Mouse (Mus musculus): ENCODE data around the gene Vwf. TPM values are rescaled to one million over a fixed set of nuclear protein-coding genes. Genes with fewer than 3 reads are reported as not detected.

The Vwf gene
- polyA plus RNA-seq, 1 experiment from 2014 or later: 21.9 TPM

- Histone ChIP-seq H3K4me3 (no peak overlapping the region), H3K27ac (no peak overlapping the region), H3K4me1 (replicated peaks) (no peaks in the 10 kb centered on the region), H3K9me3 (replicated peaks) (no peaks in the 10 kb centered on the region), H3K27me3 (no peaks in the 10 kb centered on the region), H3K36me3 (no peaks in the 10 kb centered on the region), H3K4me2 (no peak overlapping the region), H3K9ac (no peak overlapping the region)
- 49% methylated on average over 2 of the region's 2 CpGs for WGBS
- ATAC-seq (replicated peaks; ENCODE audit: insufficient number of reproducible peaks, insufficient read depth, low FRiP score, low read depth): no peak
Measured at GRCm38 (mm10) chr6:125622434-125622833, 75.9 kb downstream of the Vwf start.

- 59% methylated on average over 4 of the region's 4 CpGs for WGBS
Measured at GRCm38 (mm10) chr6:125640486-125640885, 93.9 kb downstream of the Vwf start.

GRCm38 (mm10) chr6:125641146-125641545, 94.6 kb downstream of the Vwf start:
- no peak for ATAC-seq (replicated peaks; ENCODE audit: insufficient number of reproducible peaks, insufficient read depth, low FRiP score, low read depth)
- no peaks in the 10 kb centered on the region for H3K4me1 ChIP-seq (replicated peaks)
- no peak overlapping the region for H3K4me2 ChIP-seq
- no peaks in the 10 kb centered on the region for H3K9me3 ChIP-seq (replicated peaks)
- 79% methylated on average over 8 of the region's 8 CpGs for WGBS
- H3K9ac ChIP-seq: no peak overlapping the region
- no peaks in the 10 kb centered on the region for H3K27me3 ChIP-seq
- no peaks in the 10 kb centered on the region for H3K36me3 ChIP-seq
- H3K4me3 ChIP-seq: no peak overlapping the region
- H3K27ac ChIP-seq: no peak overlapping the region

More at GRCm38 (mm10) chr6:125640486-125640885, 93.9 kb downstream of the Vwf start:
- Histone ChIP-seq H3K9ac (no peak overlapping the region), H3K27ac (no peak overlapping the region), H3K36me3 (no peaks in the 10 kb centered on the region), H3K27me3 (no peaks in the 10 kb centered on the region), H3K4me3 (no peak overlapping the region), H3K4me1 (replicated peaks) (no peaks in the 10 kb centered on the region), H3K4me2 (no peak overlapping the region), H3K9me3 (replicated peaks) (no peaks in the 10 kb centered on the region)
- no peak for ATAC-seq (replicated peaks; ENCODE audit: insufficient number of reproducible peaks, insufficient read depth, low FRiP score, low read depth)

GRCm38 (mm10) chr6:125648964-125649363, 102.4 kb downstream of the Vwf start:
- Histone ChIP-seq H3K4me2 (no peak overlapping the region), H3K9me3 (replicated peaks) (no peaks in the 10 kb centered on the region), H3K9ac (no peak overlapping the region), H3K36me3 (no peaks in the 10 kb centered on the region), H3K4me3 (no peak overlapping the region), H3K27ac (no peak overlapping the region), H3K27me3 (no peaks in the 10 kb centered on the region), H3K4me1 (replicated peaks) (no peaks in the 10 kb centered on the region)
- 79% methylated on average over 12 of the region's 12 CpGs for WGBS
- ATAC-seq (replicated peaks; ENCODE audit: insufficient number of reproducible peaks, insufficient read depth, low FRiP score, low read depth): no peak

- H3K9ac ChIP-seq: no peak overlapping the region
- 75% methylated on average over 3 of the region's 3 CpGs for WGBS
- ATAC-seq (replicated peaks; ENCODE audit: insufficient number of reproducible peaks, insufficient read depth, low FRiP score, low read depth): no peak
Measured at GRCm38 (mm10) chr6:125651335-125651734, 104.8 kb downstream of the Vwf start.

GRCm38 (mm10) chr6:125653416-125653815, 106.8 kb downstream of the Vwf start:
- no peak for ATAC-seq (replicated peaks; ENCODE audit: insufficient number of reproducible peaks, insufficient read depth, low FRiP score, low read depth)
- H3K4me3 ChIP-seq: no peak overlapping the region

More at GRCm38 (mm10) chr6:125651335-125651734, 104.8 kb downstream of the Vwf start:
- Histone ChIP-seq H3K4me2 (no peak overlapping the region), H3K4me1 (replicated peaks) (peaks cover 4% of the 10 kb centered on the region; the same call in 1 of the 2 replicates), H3K9me3 (replicated peaks) (no peaks in the 10 kb centered on the region), H3K4me3 (no peak overlapping the region), H3K27ac (no peak overlapping the region), H3K27me3 (no peaks in the 10 kb centered on the region), H3K36me3 (no peaks in the 10 kb centered on the region)

GRCm38 (mm10) chr6:125656921-125657320, 110.3 kb downstream of the Vwf start:
- Histone ChIP-seq H3K27ac (no peak overlapping the region), H3K27me3 (0 out of 2 replicates have a peak, but pooled peaks cover 6% of the 10 kb centered on the region), H3K4me2 (no peak overlapping the region), H3K4me1 (replicated peaks) (peaks cover 4% of the 10 kb centered on the region), H3K36me3 (no peaks in the 10 kb centered on the region), H3K9me3 (replicated peaks) (no peaks in the 10 kb centered on the region), H3K4me3 (no peak overlapping the region), H3K9ac (no peak overlapping the region)
- ATAC-seq (replicated peaks; ENCODE audit: insufficient number of reproducible peaks, insufficient read depth, low FRiP score, low read depth): no peak
- WGBS: 74% methylated on average over 13 of the region's 13 CpGs

More at GRCm38 (mm10) chr6:125653416-125653815, 106.8 kb downstream of the Vwf start:
- Histone ChIP-seq H3K9ac (no peak overlapping the region), H3K27me3 (0 out of 2 replicates have a peak, but pooled peaks cover 3% of the 10 kb centered on the region), H3K27ac (no peak overlapping the region), H3K9me3 (replicated peaks) (no peaks in the 10 kb centered on the region), H3K4me2 (no peak overlapping the region), H3K4me1 (replicated peaks) (peaks cover 4% of the 10 kb centered on the region; the same call in 1 of the 2 replicates), H3K36me3 (no peaks in the 10 kb centered on the region)
- 49% methylated on average over 1 of the region's 1 CpGs for WGBS

- H3K27me3 ChIP-seq: 0 out of 2 replicates have a peak, but pooled peaks cover 6% of the 10 kb centered on the region
- no peak overlapping the region for H3K27ac ChIP-seq
- H3K9me3 ChIP-seq (replicated peaks): no peaks in the 10 kb centered on the region
- H3K36me3 ChIP-seq: no peaks in the 10 kb centered on the region
- peaks cover 4% of the 10 kb centered on the region for H3K4me1 ChIP-seq (replicated peaks)
- WGBS: 80% methylated on average over 5 of the region's 5 CpGs
- H3K4me3 ChIP-seq: no peak overlapping the region
- no peak overlapping the region for H3K4me2 ChIP-seq
- no peak overlapping the region for H3K9ac ChIP-seq
- no peak for ATAC-seq (replicated peaks; ENCODE audit: insufficient number of reproducible peaks, insufficient read depth, low FRiP score, low read depth)
Measured at GRCm38 (mm10) chr6:125657966-125658365, 111.4 kb downstream of the Vwf start.

GRCm38 (mm10) chr6:125661106-125661877, 114.7 kb downstream of the Vwf start:
- Histone ChIP-seq H3K4me2 (no peak overlapping the region), H3K9me3 (replicated peaks) (no peaks in the 10 kb centered on the region), H3K36me3 (no peaks in the 10 kb centered on the region), H3K9ac (no peak overlapping the region), H3K4me1 (replicated peaks) (no peaks in the 10 kb centered on the region; the same call in 1 of the 2 replicates), H3K27me3 (0 out of 2 replicates have a peak, but pooled peaks cover 6% of the 10 kb centered on the region), H3K4me3 (no peak overlapping the region), H3K27ac (no peak overlapping the region)
- 44% methylated on average over 14 of the region's 14 CpGs for WGBS
- ATAC-seq (replicated peaks; ENCODE audit: insufficient number of reproducible peaks, insufficient read depth, low FRiP score, low read depth): no peak

GRCm38 (mm10) chr6:125663906-125664305, 117.3 kb downstream of the Vwf start:
- no peak overlapping the region for H3K4me2 ChIP-seq
- no peaks in the 10 kb centered on the region; the same call in 1 of the 2 replicates for H3K4me1 ChIP-seq (replicated peaks)
- H3K27ac ChIP-seq: no peak overlapping the region
- H3K36me3 ChIP-seq: no peaks in the 10 kb centered on the region
- WGBS: 52% methylated on average over 2 of the region's 2 CpGs
- no peak overlapping the region for H3K9ac ChIP-seq
- H3K4me3 ChIP-seq: no peak overlapping the region
- no peaks in the 10 kb centered on the region for H3K9me3 ChIP-seq (replicated peaks)
- ATAC-seq (replicated peaks; ENCODE audit: insufficient number of reproducible peaks, insufficient read depth, low FRiP score, low read depth): no peak
- 0 out of 2 replicates have a peak, but pooled peaks cover 3% of the 10 kb centered on the region for H3K27me3 ChIP-seq

GRCm38 (mm10) chr6:125671835-125672234, 125.3 kb downstream of the Vwf start:
- Histone ChIP-seq H3K9me3 (replicated peaks) (no peaks in the 10 kb centered on the region), H3K4me3 (no peak overlapping the region), H3K36me3 (no peaks in the 10 kb centered on the region), H3K9ac (no peak overlapping the region), H3K4me1 (replicated peaks) (no peaks in the 10 kb centered on the region), H3K27me3 (peaks cover 4% of the 10 kb centered on the region; the same call in 1 of the 2 replicates), H3K27ac (no peak overlapping the region), H3K4me2 (no peak overlapping the region)
- WGBS: 78% methylated on average over 3 of the region's 3 CpGs
- no peak for ATAC-seq (replicated peaks; ENCODE audit: insufficient number of reproducible peaks, insufficient read depth, low FRiP score, low read depth)

- Histone ChIP-seq H3K4me2 (no peak overlapping the region), H3K9me3 (replicated peaks) (no peaks in the 10 kb centered on the region), H3K27me3 (no peaks in the 10 kb centered on the region), H3K9ac (no peak overlapping the region), H3K4me1 (replicated peaks) (no peaks in the 10 kb centered on the region), H3K36me3 (no peaks in the 10 kb centered on the region), H3K4me3 (no peak overlapping the region), H3K27ac (no peak overlapping the region)
- 61% methylated on average over 1 of the region's 1 CpGs for WGBS
- ATAC-seq (replicated peaks; ENCODE audit: insufficient number of reproducible peaks, insufficient read depth, low FRiP score, low read depth): no peak
Measured at GRCm38 (mm10) chr6:125678492-125678891, 131.9 kb downstream of the Vwf start.
